Mouse (Mus musculus) liver, embryonic 14.5 days (tissue): ENCODE results near the gene Wdr48.

Experiments
- CTCF ChIP-seq: IDR thresholded peaks from 2 replicates; pipeline ENCODE4 v1.5.1; 2016; ENCODE audit warnings: antibody characterized with exemption, low read depth, control low read depth
- EP300 ChIP-seq: IDR thresholded peaks from 2 replicates; pipeline ENCODE4 v1.6.1; 2016; ENCODE audit warnings: antibody characterized with exemption, low read depth

DNA sequence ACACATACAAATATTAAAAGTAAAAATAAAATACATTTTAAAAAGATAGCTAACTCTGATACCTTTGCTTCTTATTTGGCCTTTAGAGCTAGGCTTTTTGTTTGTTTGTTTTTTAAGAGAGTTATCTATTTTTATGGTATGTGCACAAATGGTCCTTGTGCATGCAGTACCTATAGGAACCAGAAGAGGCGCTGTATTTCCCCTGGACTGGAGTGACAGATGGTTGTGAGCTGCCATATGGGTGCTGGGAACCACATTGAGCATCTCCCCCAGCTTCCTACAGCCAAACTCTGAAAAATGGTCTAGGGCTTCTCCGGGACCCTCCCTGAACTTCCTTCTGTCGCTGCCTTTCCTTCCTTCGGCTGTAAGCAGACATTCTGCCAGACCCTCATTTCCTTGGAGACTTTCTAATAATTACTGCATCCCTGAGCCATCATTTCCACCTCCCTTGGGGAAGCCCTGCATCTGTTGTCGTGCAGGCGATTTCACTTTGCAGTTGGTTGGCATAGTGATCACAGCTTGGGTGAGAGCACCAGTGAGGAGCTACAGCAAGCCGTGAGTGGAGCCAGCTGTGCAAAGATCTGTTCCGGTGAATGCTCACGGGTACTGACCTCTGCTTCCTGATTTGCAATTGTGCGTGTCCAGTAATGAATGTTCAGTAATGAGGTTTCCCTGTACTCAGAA, 42.2 kb upstream of the Wdr48 start:
- TF ChIP-seq EP300 = no peak
- TF ChIP-seq CTCF = peak; percentile 32; the same call in 1 of the 2 replicates
